Comparison of ENCODE assay signal across 8 mouse cellular contexts in genomic region chr4:120814171-120814570, GRCm38 (mm10). TPM values are rescaled to one million over a fixed set of nuclear protein-coding genes. Genes with fewer than 3 reads are reported as not detected.
DNase-seq lines count a peak whose midpoint lies in the region; ATAC-seq and TF ChIP-seq lines count a peak whose summit lies in the region.

No protein-coding gene starts in this region.

- H3K36me3 ChIP-seq in liver, adult 2 months (ENCODE audit: control insufficient read depth, insufficient read depth, low read length): no peaks in the 10 kb centered on the region
- no peaks in the 10 kb centered on the region for H3K36me3 ChIP-seq in embryonic facial prominence, embryonic 12.5 days
- H3K36me3 ChIP-seq in hindbrain, embryonic 14.5 days (replicated peaks; ENCODE audit: control insufficient read depth, insufficient read depth): no peaks in the 10 kb centered on the region
- no peaks in the 10 kb centered on the region for H3K36me3 ChIP-seq in liver, embryonic 12.5 days
- H3K36me3 ChIP-seq in neural tube, embryonic 15.5 days: no peaks in the 10 kb centered on the region

- 10% methylated on average over 4 of the region's 4 CpGs for WGBS in liver, adult 2 months
- WGBS in embryonic facial prominence, embryonic 12.5 days: 25% methylated on average over 4 of the region's 4 CpGs
- 49% methylated on average over 4 of the region's 4 CpGs for WGBS in hindbrain, embryonic 14.5 days
- WGBS in liver, embryonic 12.5 days (ENCODE audit: insufficient replicate concordance): 48% methylated on average over 4 of the region's 4 CpGs
- 66% methylated on average over 4 of the region's 4 CpGs for WGBS in neural tube, embryonic 15.5 days

- H3K79me2 ChIP-seq in liver, adult 2 months (ENCODE audit: control insufficient read depth, insufficient read depth, low read length): peaks cover 28% of the 10 kb centered on the region; the same call in 1 of the 2 replicates

- intact Hi-C loops in gastrocnemius, postnatal 36 days (cut with DNase I): no loop called here

- no peak for TF ChIP-seq POLR2A in liver, adult 2 months (IDR thresholded peaks at IDR 0.05; ENCODE audit: extremely low read depth, insufficient read depth, low read length)

- H3K4me2 ChIP-seq in embryonic facial prominence, embryonic 12.5 days (replicated peaks): peak overlapping the region; percentile 81
- peak overlapping the region; percentile 81 for H3K4me2 ChIP-seq in hindbrain, embryonic 14.5 days (replicated peaks)
- peak overlapping the region; percentile 74 for H3K4me2 ChIP-seq in liver, embryonic 12.5 days
- peak overlapping the region; percentile 70 for H3K4me2 ChIP-seq in neural tube, embryonic 15.5 days

- TF ChIP-seq CTCF in liver, adult 2 months (IDR thresholded peaks at IDR 0.05; ENCODE audit: low read depth, low read length): no peak

- H3K27me3 ChIP-seq in liver, adult 2 months (ENCODE audit: control insufficient read depth, insufficient read depth, low read length): no peaks in the 10 kb centered on the region
- H3K27me3 ChIP-seq in embryonic facial prominence, embryonic 12.5 days: no peaks in the 10 kb centered on the region
- H3K27me3 ChIP-seq in hindbrain, embryonic 14.5 days (ENCODE audit: control insufficient read depth, insufficient read depth, low read length): no peaks in the 10 kb centered on the region
- no peaks in the 10 kb centered on the region for H3K27me3 ChIP-seq in liver, embryonic 12.5 days (replicated peaks)
- H3K27me3 ChIP-seq in neural tube, embryonic 15.5 days (replicated peaks): no peaks in the 10 kb centered on the region

- ATAC-seq in embryonic facial prominence, embryonic 12.5 days (ENCODE audit: insufficient number of reproducible peaks, insufficient read depth, low FRiP score, low TSS enrichment): no peak
- ATAC-seq in hindbrain, embryonic 14.5 days (ENCODE audit: low FRiP score): no peak
- ATAC-seq in liver, embryonic 12.5 days: no peak
- no peak for ATAC-seq in neural tube, embryonic 15.5 days (ENCODE audit: low FRiP score)

- H3K4me3 ChIP-seq in liver, adult 2 months (ENCODE audit: insufficient read depth, low read depth, low read length): peak overlapping the region; percentile 48
- peak overlapping the region; percentile 47 for H3K4me3 ChIP-seq in embryonic facial prominence, embryonic 12.5 days
- peak overlapping the region; percentile 47 for H3K4me3 ChIP-seq in hindbrain, embryonic 14.5 days (replicated peaks; ENCODE audit: low read length)
- H3K4me3 ChIP-seq in liver, embryonic 12.5 days: peak overlapping the region; percentile 62
- peak overlapping the region; percentile 60 for H3K4me3 ChIP-seq in neural tube, embryonic 15.5 days (replicated peaks)

- no peaks in the 10 kb centered on the region for H3K9me3 ChIP-seq in embryonic facial prominence, embryonic 12.5 days
- no peaks in the 10 kb centered on the region for H3K9me3 ChIP-seq in hindbrain, embryonic 14.5 days (ENCODE audit: control insufficient read depth, low read length)
- H3K9me3 ChIP-seq in liver, embryonic 12.5 days (replicated peaks): no peaks in the 10 kb centered on the region
- H3K9me3 ChIP-seq in neural tube, embryonic 15.5 days (replicated peaks): no peaks in the 10 kb centered on the region

- H3K4me1 ChIP-seq in liver, adult 2 months (ENCODE audit: control insufficient read depth, insufficient read depth, low read length): peaks cover 31% of the 10 kb centered on the region
- H3K4me1 ChIP-seq in embryonic facial prominence, embryonic 12.5 days: peaks cover 41% of the 10 kb centered on the region
- H3K4me1 ChIP-seq in hindbrain, embryonic 14.5 days (replicated peaks; ENCODE audit: control insufficient read depth, insufficient read depth, low read length): peaks cover 42% of the 10 kb centered on the region
- peaks cover 56% of the 10 kb centered on the region for H3K4me1 ChIP-seq in liver, embryonic 12.5 days
- peaks cover 50% of the 10 kb centered on the region for H3K4me1 ChIP-seq in neural tube, embryonic 15.5 days

- peak overlapping the region; percentile 81 for H3K9ac ChIP-seq in liver, adult 2 months (ENCODE audit: low read depth, low read length)
- peak overlapping the region; percentile 54 for H3K9ac ChIP-seq in embryonic facial prominence, embryonic 12.5 days
- H3K9ac ChIP-seq in hindbrain, embryonic 14.5 days: peak overlapping the region; percentile 69
- H3K9ac ChIP-seq in liver, embryonic 12.5 days: peak overlapping the region; percentile 46; the same call in 1 of the 2 replicates
- peak overlapping the region; percentile 61 for H3K9ac ChIP-seq in neural tube, embryonic 15.5 days (replicated peaks)

- peak; percentile 82 for DNase-seq in liver, adult 2 months (ENCODE audit: extremely low read depth, low read depth, low spot score)
- no peak for DNase-seq in liver
- DNase-seq in hindbrain, embryonic 14.5 days (ENCODE audit: low spot score): no peak
- no peak for DNase-seq in thymus, postnatal 4 days
- DNase-seq in gastrocnemius, postnatal 36 days: no peak

- H3K27ac ChIP-seq in liver, adult 2 months (replicated peaks; ENCODE audit: insufficient read depth, low read depth, low read length): peak overlapping the region; percentile 95
- peak overlapping the region; percentile 69 for H3K27ac ChIP-seq in embryonic facial prominence, embryonic 12.5 days
- peak overlapping the region; percentile 41; the same call in 1 of the 2 replicates for H3K27ac ChIP-seq in hindbrain, embryonic 14.5 days
- peak overlapping the region; percentile 34 for H3K27ac ChIP-seq in liver, embryonic 12.5 days
- H3K27ac ChIP-seq in neural tube, embryonic 15.5 days (replicated peaks): peak overlapping the region; percentile 28; the same call in 1 of the 2 replicates

RNA-seq across cellular contexts. Expression of gene Nfyc, which starts 17.2 kb away (rescaled TPM):
- total RNA-seq in liver, adult 2 months (2014; rRNA removed): 21.5 and 25.2 TPM in 2 replicates
- 70.3 and 73.6 TPM in 2 replicates for polyA plus RNA-seq in liver, adult 2 months (2012; rRNA removed)
- polyA plus RNA-seq in embryonic facial prominence, embryonic 12.5 days (2016; fragmentation: Nextera tagmentation; extraction: Ambion mirVana): 106 and 117 TPM in 2 replicates
- polyA plus RNA-seq in hindbrain, embryonic 14.5 days (2014; fragmentation: Nextera tagmentation; extraction: Ambion mirVana): 95.9 and 96.4 TPM in 2 replicates
- polyA plus RNA-seq in liver, embryonic 12.5 days (2016; fragmentation: Nextera tagmentation; extraction: Ambion mirVana): 64.2 and 66.4 TPM in 2 replicates
- 83.0 and 86.8 TPM in 2 replicates for polyA plus RNA-seq in neural tube, embryonic 15.5 days (2015; fragmentation: Nextera tagmentation; extraction: Ambion mirVana)
- 10 to 100 TPM; 37.9 to 40.1 TPM for total RNA-seq in gastrocnemius, postnatal 36 days (2021)

RNA-seq across cellular contexts. Expression of gene Rims3, which starts 40.4 kb away (rescaled TPM):
- 0.65 and 1.0 TPM in 2 replicates for total RNA-seq in liver, adult 2 months (2014; rRNA removed)
- 0.40 and 0.65 TPM in 2 replicates for polyA plus RNA-seq in liver, adult 2 months (2012; rRNA removed)
- polyA plus RNA-seq in embryonic facial prominence, embryonic 12.5 days (2016; fragmentation: Nextera tagmentation; extraction: Ambion mirVana): 3.8 and 4.2 TPM in 2 replicates
- polyA plus RNA-seq in hindbrain, embryonic 14.5 days (2014; fragmentation: Nextera tagmentation; extraction: Ambion mirVana): 26.2 and 29.6 TPM in 2 replicates
- polyA plus RNA-seq in liver, embryonic 12.5 days (2016; fragmentation: Nextera tagmentation; extraction: Ambion mirVana): 0.23 and 0.30 TPM in 2 replicates
- 18.8 and 23.3 TPM in 2 replicates for polyA plus RNA-seq in neural tube, embryonic 15.5 days (2015; fragmentation: Nextera tagmentation; extraction: Ambion mirVana)
- under 1 TPM in 1 of 2 experiments, not detected in 1; 0.05 TPM for total RNA-seq in gastrocnemius, postnatal 36 days (2021)

Comparison
In these comparisons a context has a peak if more than half of its experiments do, and no peak if none do; other contexts are left out.
1. H3K27ac ChIP-seq: peak in every context shown above with its lines; median percentile 95 in liver, adult 2 months; 69 in embryonic facial prominence, embryonic 12.5 days; 41 in hindbrain, embryonic 14.5 days; 34 in liver, embryonic 12.5 days; 28 in neural tube, embryonic 15.5 days.